Mouse (Mus musculus): ENCODE results near the gene Commd7.

DNA sequence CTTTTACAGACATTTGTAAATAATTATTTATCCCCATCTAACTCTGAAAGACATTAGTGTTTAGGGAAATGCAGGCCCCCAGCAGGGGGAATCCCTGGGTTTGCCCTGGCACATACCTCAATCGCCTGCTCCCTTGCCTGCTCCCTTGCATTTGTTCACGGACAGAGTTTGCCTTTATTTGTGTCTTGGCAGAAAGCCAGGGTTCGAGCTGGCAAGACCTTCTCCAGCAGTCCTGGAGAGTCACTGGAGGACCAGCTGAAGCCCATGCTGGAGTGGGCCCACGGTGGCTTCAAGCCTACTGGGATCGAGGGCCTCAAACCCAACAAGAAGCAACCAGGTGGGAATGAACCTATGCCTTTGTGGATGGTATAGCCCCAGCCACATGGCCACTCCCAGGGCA is 37.5 kb upstream of the Commd7 start:
- TF ChIP-seq GATA1 (IDR thresholded peaks at IDR 0.05; ENCODE audit: borderline replicate concordance, low read length) (no peak), FLI1 (IDR thresholded peaks at IDR 0.05; ENCODE audit: low read length) (no peak)

All from megakaryocyte, embryonic 14.5 days (primary cell).